Mouse (Mus musculus) C2C12 (cell line): ENCODE data around the gene Exoc3l. TPM values are rescaled to one million over a fixed set of nuclear protein-coding genes. Genes with fewer than 3 reads are reported as not detected.

Experiments used
- H3K27me3 ChIP-seq: one replicate; pipeline ENCODE4 v1.6.1; 2011; ENCODE audit not compliant: control insufficient read depth, insufficient read depth, insufficient read length
- H3K36me3 ChIP-seq: one replicate; pipeline ENCODE4 v1.6.1; 2011; ENCODE audit not compliant: control insufficient read depth, insufficient read depth
- H3K4me3 ChIP-seq: one replicate; pipeline ENCODE4 v1.5.1; 2011; ENCODE audit warnings: mild to moderate bottlenecking, control low read depth; ENCODE audit not compliant: poor library complexity, insufficient read depth, severe bottlenecking
- H3K79me2 ChIP-seq: one replicate; pipeline ENCODE4 v1.6.1; 2011; ENCODE audit not compliant: control insufficient read depth, insufficient read depth
- H3K79me3 ChIP-seq: one replicate; pipeline ENCODE4 v1.6.1; 2011; ENCODE audit warnings: low read depth, control low read depth
- H3ac ChIP-seq: one replicate; pipeline ENCODE3; 2011; ENCODE audit warnings: low read depth; ENCODE audit not compliant: control insufficient read depth, insufficient read length
- CEBPB ChIP-seq: IDR thresholded peaks from one replicate; pipeline ENCODE4 v1.6.1; 2011; ENCODE audit warnings: low read depth, mild to moderate bottlenecking, control low read depth, moderate library complexity
- CTCF ChIP-seq: IDR thresholded peaks from one replicate; pipeline ENCODE4 v1.5.1; 2011; ENCODE audit not compliant: control insufficient read depth, insufficient read depth, insufficient read length
- FOSL1 ChIP-seq: IDR thresholded peaks from one replicate; pipeline ENCODE4 v1.8.0; 2011; ENCODE audit warnings: mild to moderate bottlenecking, low read length; ENCODE audit not compliant: poor library complexity, insufficient read depth, severe bottlenecking
- MAX ChIP-seq: IDR thresholded peaks from one replicate; pipeline ENCODE4 v1.6.1; 2011; ENCODE audit warnings: mild to moderate bottlenecking, control low read depth
- MYOD1 ChIP-seq: IDR thresholded peaks from one replicate; pipeline ENCODE4 v1.6.1; 2011; ENCODE audit warnings: low read depth; ENCODE audit not compliant: control insufficient read depth, insufficient read length
- MYOG ChIP-seq: IDR thresholded peaks from one replicate; pipeline ENCODE4 v1.6.1; 2011; ENCODE audit not compliant: control insufficient read depth, insufficient read length; ENCODE audit errors: extremely low read depth
- USF1 ChIP-seq: IDR thresholded peaks from one replicate; pipeline ENCODE4 v1.6.1; 2011; ENCODE audit warnings: low read depth, mild to moderate bottlenecking, control low read depth, moderate library complexity
- polyA plus RNA-seq: library from polyadenylated mRNA; unstranded; fragments of >200 nt; fragmentation: generic; extraction: Trizol; gene quantifications from one replicate; pipeline ENCODE4 v1.2.1, GENCODE M21; 2012; ENCODE audit warnings: missing spikeins

Gene Exoc3l
- polyA plus RNA-seq, 1 experiment: 0.97 TPM

GRCm38 (mm10) chr8:105276292-105277120, 19.4 kb downstream of the Exoc3l start:
- Histone ChIP-seq H3K79me3 (no peaks in the 10 kb centered on the region), H3K27me3 (no peaks in the 10 kb centered on the region)
- TF ChIP-seq MAX (no peak), USF1 (no peak), MYOG (no peak), CTCF (no peak), CEBPB (no peak), MYOD1 (peak; percentile 88)

GRCm38 (mm10) chr8:105275840-105276239, 20.1 kb downstream of the Exoc3l start, which contains the start of gene Nol3:
TSS of gene Nol3 (plus strand) at chr8:105276140.
- Histone ChIP-seq H3K36me3 (peaks cover 14% of the 10 kb centered on the region), H3ac (peak within 1 kb of the TSS; percentile 20), H3K79me3 (no peaks in the 10 kb centered on the region), H3K4me3 (peak within 1 kb of the TSS; percentile 23), H3K27me3 (no peaks in the 10 kb centered on the region), H3K79me2 (no peaks in the 10 kb centered on the region)
- TF ChIP-seq MYOD1: no peak
- no peak for TF ChIP-seq MYOG
- no peak for TF ChIP-seq CTCF
- TF ChIP-seq MAX: no peak
- no peak for TF ChIP-seq FOSL1
- TF ChIP-seq CEBPB: no peak
- TF ChIP-seq USF1: no peak

More at GRCm38 (mm10) chr8:105276292-105277120, 19.4 kb downstream of the Exoc3l start:
- no peaks in the 10 kb centered on the region for H3K79me2 ChIP-seq
- peaks cover 15% of the 10 kb centered on the region for H3K36me3 ChIP-seq
- H3ac ChIP-seq: peak overlapping the region; percentile 20
- H3K4me3 ChIP-seq: peak overlapping the region; percentile 23

GRCm38 (mm10) chr8:105275387-105275786, 20.5 kb downstream of the Exoc3l start:
- H3K36me3 ChIP-seq: peaks cover 11% of the 10 kb centered on the region
- no peaks in the 10 kb centered on the region for H3K79me2 ChIP-seq
- no peaks in the 10 kb centered on the region for H3K79me3 ChIP-seq
- TF ChIP-seq CTCF: no peak
- no peak for TF ChIP-seq CEBPB
- TF ChIP-seq USF1: no peak
- TF ChIP-seq MYOG: no peak
- no peak for TF ChIP-seq MAX
- no peak for TF ChIP-seq FOSL1
- no peak for TF ChIP-seq MYOD1
- no peak overlapping the region for H3K4me3 ChIP-seq
- H3ac ChIP-seq: no peak overlapping the region
- no peaks in the 10 kb centered on the region for H3K27me3 ChIP-seq

- no peak overlapping the region for H3K4me3 ChIP-seq
- TF ChIP-seq FOSL1 (no peak), MYOG (no peak), CTCF (no peak), MAX (no peak), CEBPB (no peak), USF1 (no peak)
These were observed 25.1 kb downstream of the Exoc3l start for GRCm38 (mm10) chr8:105270916-105271186.

GRCm38 (mm10) chr8:105270101-105270915, 25.6 kb downstream of the Exoc3l start:
- TF ChIP-seq USF1 (no peak), MYOG (no peak), MAX (no peak), CTCF (no peak), CEBPB (no peak), MYOD1 (no peak)
- H3K4me3 ChIP-seq: peak overlapping the region; percentile 18
- H3K27me3 ChIP-seq: no peaks in the 10 kb centered on the region

More at GRCm38 (mm10) chr8:105270916-105271186, 25.1 kb downstream of the Exoc3l start:
- Histone ChIP-seq H3K27me3 (no peaks in the 10 kb centered on the region), H3K79me3 (no peaks in the 10 kb centered on the region), H3K79me2 (no peaks in the 10 kb centered on the region), H3ac (no peak overlapping the region), H3K36me3 (peaks cover 3% of the 10 kb centered on the region)

More at GRCm38 (mm10) chr8:105270101-105270915, 25.6 kb downstream of the Exoc3l start:
- Histone ChIP-seq H3K79me3 (no peaks in the 10 kb centered on the region), H3K79me2 (no peaks in the 10 kb centered on the region), H3K36me3 (peaks cover 3% of the 10 kb centered on the region), H3ac (peak overlapping the region; percentile 76)
